Mouse (Mus musculus): ENCODE measurements around the gene Runx1. TPM values are rescaled to one million over a fixed set of nuclear protein-coding genes. Genes with fewer than 3 reads are reported as not detected.
A peak's percentile ranks its signal among the peaks of the same experiment; 100 is the strongest.

Gene Runx1
- total RNA-seq, 4 experiments from 2014 or later: 1.4 to 4.5 (median 3.2) TPM

GRCm38 (mm10) chr16:92575792-92576191, 250.2 kb downstream of the Runx1 start:
- no peak for DNase-seq (ENCODE audit: low spot score in 2 of 2)

DNA sequence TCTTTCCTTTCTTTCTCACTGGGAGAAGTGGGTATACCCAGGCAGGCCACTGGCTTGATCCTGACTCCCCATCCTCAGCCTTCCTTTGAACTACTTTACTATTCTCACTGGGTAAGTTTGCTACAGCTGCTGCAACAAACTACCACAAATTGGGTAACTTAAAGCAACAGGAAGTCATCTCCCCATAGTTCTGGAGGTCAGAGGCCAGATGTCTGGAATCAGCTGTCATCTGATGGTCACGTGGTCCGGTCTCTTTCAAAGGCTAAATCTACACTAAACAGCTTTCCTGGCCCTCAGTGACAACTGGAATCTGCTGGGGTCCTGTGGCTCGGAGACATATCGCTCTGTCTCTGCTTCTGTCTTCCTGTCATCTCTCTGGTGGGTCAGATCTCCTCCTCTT, 252.8 kb downstream of the Runx1 start:
- DNase-seq (ENCODE audit: low spot score in 2 of 2): no peak

GRCm38 (mm10) chr16:92571246-92571645, 254.7 kb downstream of the Runx1 start:
- no peak for DNase-seq (ENCODE audit: low spot score in 2 of 2)

DNA sequence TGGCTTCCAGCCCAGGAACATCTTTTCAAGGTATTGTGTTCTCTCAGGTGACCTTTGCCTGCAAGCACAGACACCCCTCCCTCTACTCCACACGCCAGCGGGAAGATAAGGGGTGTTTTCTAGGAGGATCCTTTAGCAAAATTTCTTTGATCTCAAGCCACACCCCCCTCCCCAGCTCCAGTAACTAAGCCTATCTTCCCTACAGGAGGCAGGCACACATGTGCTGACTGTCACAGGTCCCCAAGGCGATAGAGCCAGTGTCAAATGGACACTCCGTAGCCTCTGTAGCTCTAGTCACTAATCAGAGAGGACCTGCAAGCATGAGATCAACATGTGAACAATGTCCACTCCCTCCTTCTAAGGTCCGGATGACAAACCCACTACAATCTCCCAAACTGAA, 259.8 kb downstream of the Runx1 start:
- DNase-seq (ENCODE audit: low spot score in 2 of 2): no peak

DNA sequence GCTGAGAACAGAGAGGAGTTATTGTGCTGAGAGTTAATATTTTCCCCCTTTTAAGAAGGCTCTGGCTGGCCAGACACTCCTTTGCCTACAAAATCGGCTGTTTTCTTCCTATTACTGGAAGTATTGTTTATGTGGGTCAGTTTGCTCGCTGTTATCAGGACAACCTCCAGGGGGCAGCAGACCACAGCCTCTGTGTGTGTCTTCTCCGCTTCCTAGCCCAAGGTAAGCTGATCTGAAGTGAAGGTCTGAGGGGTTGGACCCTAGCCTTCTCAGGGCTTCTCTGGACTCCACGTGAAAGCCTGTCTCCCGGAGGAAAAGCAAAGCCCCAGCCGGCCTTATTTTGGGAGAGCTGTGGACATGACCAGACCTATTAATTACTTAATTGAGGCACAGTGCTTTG, 260.2 kb downstream of the Runx1 start:
- peak; percentile 70 to 72 for DNase-seq (ENCODE audit: low spot score in 2 of 2)

DNA sequence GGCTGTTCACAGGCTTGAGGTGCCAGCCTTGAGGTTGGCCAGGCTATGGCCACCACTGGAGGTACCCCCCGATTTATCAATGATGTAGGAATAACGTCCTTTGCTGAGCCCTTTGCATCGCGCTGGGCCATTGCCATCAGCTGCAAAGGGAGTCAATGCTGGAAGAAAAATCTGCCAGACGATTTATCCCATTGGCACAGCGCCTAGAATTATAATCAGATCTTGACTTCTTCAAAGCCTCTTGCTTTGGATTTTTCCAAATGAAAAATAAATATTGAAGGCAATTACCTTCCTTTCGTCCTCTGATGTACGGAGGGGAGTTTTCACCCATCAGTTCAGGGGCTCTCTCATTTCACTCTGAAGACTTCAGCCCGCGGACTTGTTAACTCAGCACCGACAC, 260.7 kb downstream of the Runx1 start:
- no peak for DNase-seq (ENCODE audit: low spot score in 2 of 2)

DNA sequence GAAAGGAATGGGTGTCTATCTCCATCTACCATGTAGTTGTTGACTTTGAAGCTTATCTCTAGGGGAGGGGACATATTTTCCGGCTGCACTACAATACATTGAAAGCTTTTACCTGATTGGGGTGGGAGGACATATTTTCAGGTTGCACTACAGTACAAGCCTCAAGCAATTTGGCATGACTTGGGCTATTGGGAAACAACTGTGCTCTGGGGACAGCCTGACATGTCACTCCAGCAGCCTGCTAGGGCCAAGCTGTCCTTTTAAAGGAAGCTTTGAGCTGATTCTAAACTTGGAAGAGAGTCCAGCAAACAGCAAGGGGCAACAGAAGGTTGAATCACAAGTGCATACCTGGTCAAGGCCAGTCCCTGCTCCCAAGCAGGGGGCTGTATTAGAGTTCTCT, 270.9 kb downstream of the Runx1 start:
- DNase-seq (ENCODE audit: low spot score in 2 of 2): no peak

DNA sequence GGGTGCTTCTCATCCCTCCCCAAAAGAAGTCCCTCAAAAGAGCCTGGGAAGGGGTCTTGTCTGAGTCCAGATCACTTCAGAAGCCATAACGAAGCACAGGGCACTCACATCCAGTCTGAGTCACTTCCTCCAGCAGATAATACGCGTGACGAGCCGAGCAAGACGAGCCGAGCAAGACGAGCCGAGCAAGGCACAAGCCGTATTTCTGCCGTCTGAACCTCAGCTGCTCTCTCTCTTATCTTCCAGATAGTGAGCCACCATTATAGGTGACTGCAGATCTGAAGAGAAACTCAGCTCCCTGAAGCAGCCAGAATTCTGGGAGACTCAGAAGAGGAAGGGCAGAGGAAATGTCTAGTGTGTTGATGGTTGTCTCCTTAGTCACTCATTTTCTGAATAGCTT, 273.1 kb downstream of the Runx1 start:
- no peak for DNase-seq (ENCODE audit: low spot score in 2 of 2)

GRCm38 (mm10) chr16:92552106-92552382, 273.9 kb downstream of the Runx1 start:
- no peak for DNase-seq (ENCODE audit: low spot score in 2 of 2)
